Mouse (Mus musculus) C2C12 (cell line): ENCODE measurements around the gene Adam6a.

Experiments used
- CEBPB ChIP-seq: IDR thresholded peaks from one replicate; pipeline ENCODE4 v1.6.1; 2011; ENCODE audit warnings: low read depth, mild to moderate bottlenecking, control low read depth, moderate library complexity
- CTCF ChIP-seq: IDR thresholded peaks from one replicate; pipeline ENCODE4 v1.5.1; 2011; ENCODE audit not compliant: control insufficient read depth, insufficient read depth, insufficient read length
- FOSL1 ChIP-seq: IDR thresholded peaks from one replicate; pipeline ENCODE4 v1.8.0; 2011; ENCODE audit warnings: mild to moderate bottlenecking, low read length; ENCODE audit not compliant: poor library complexity, insufficient read depth, severe bottlenecking
- MAX ChIP-seq: IDR thresholded peaks from one replicate; pipeline ENCODE4 v1.6.1; 2011; ENCODE audit warnings: mild to moderate bottlenecking, control low read depth
- MYOD1 ChIP-seq: IDR thresholded peaks from one replicate; pipeline ENCODE4 v1.6.1; 2011; ENCODE audit warnings: low read depth; ENCODE audit not compliant: control insufficient read depth, insufficient read length
- USF1 ChIP-seq: IDR thresholded peaks from one replicate; pipeline ENCODE4 v1.6.1; 2011; ENCODE audit warnings: low read depth, mild to moderate bottlenecking, control low read depth, moderate library complexity

DNA sequence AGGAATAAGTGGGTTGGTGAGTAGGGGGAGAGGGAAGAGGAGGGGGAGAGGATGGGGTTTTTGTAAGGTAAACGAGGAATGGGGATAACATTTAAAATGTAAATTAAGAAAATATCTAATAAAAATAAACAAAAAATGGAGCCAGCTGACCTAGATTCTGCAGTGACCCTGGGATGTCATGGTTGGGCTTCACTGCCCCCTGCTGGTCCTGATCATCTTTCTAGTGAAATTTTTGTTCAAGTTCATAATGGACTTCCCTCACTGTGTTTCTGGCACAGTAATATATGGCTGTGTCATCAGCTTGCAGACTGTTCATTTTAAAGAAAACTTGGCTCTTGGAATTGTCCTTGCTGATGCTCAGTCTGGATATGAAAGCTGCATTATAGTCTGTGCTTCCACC is 44.3 kb downstream of the Adam6a start:
- no peak for TF ChIP-seq CTCF
- no peak for TF ChIP-seq MAX
- TF ChIP-seq MYOD1: no peak
- no peak for TF ChIP-seq USF1
- no peak for TF ChIP-seq FOSL1
- TF ChIP-seq CEBPB: no peak
